Mouse (Mus musculus) kidney, adult 2 months (tissue): ENCODE measurements around the gene Dgke.

ENCODE experiments used
- CTCF ChIP-seq: fragments of 200-500 bp; conservative IDR thresholded peaks from 2 replicates; pipeline ENCODE4 v1.5.1; 2011; ENCODE audit warnings: low read depth, mild to moderate bottlenecking, control low read depth, low read length, moderate library complexity, mixed read lengths; ENCODE audit not compliant: insufficient read depth, insufficient read length
- POLR2A ChIP-seq: fragments of 200-500 bp; IDR thresholded peaks from one replicate; pipeline ENCODE4 v1.6.1; 2011; ENCODE audit warnings: low read depth, low read length, control low read depth

DNA sequence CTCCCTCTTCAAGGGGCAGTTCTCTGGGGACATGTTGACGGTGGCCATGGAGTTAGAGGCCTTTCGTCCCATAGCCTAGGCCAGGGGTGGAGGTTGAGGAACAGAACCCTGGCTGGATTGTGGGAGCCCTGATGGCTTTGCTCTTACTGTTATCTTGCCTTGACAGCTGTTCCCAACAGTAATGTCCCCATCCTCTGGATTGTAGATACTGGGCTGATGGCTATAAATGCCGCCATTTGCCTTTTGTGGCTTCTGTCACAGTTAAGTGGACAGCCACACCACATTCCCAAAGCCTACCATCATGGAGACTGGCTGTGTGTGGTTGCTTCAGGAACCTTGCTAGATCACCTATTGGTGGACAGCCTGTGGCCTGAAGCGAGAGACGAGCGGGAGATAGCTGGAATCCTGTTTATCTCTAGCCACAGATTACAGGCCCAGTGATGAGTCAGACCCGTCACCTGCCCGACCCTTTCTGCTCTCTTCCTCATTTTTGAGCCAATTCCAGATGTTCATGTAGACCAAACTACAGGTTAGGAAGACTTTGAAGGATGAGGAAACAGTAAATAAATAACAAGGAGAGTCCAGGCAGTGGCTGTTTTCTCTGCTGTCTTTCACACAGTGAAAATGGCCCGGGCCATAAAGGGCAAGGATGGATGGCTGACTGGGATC, 49.0 kb downstream of the Dgke start:
- no peak for TF ChIP-seq POLR2A
- no peak for TF ChIP-seq CTCF
